Mouse (Mus musculus) cerebellum, postnatal 36 days (tissue): Measurements from ENCODE around the gene Chst10.

Source experiments
- DNase-seq, 2 experiments: peaks; one replicate each; pipeline ENCODE4 v3.0.0; 2021 to 2022; ENCODE audit warnings: mixed read lengths in 2 of 2

Gene Chst10

GRCm38 (mm10) chr1:38897431-38898248 is at the start of gene Chst10:
TSS of gene Chst10 (minus strand) at chr1:38898161.
- peak; percentile 86 for DNase-seq

GRCm38 (mm10) chr1:38939608-38940007 is 41.6 kb upstream of the Chst10 start:
- DNase-seq, result no peak

GRCm38 (mm10) chr1:38938849-38939248 is 40.9 kb upstream of the Chst10 start, which contains the start of gene Nms:
TSS of gene Nms (plus strand) at chr1:38939149.
- DNase-seq, result no peak

- DNase-seq, result peak; percentile 52 to 56
Observed at GRCm38 (mm10) chr1:38936780-38937179, 38.8 kb upstream of the Chst10 start.

GRCm38 (mm10) chr1:38934668-38935067 is 36.7 kb upstream of the Chst10 start:
- peak; percentile 40 to 52 for DNase-seq

GRCm38 (mm10) chr1:38930767-38931166 is 32.8 kb upstream of the Chst10 start:
- DNase-seq, result no peak

GRCm38 (mm10) chr1:38929468-38929867 is 31.5 kb upstream of the Chst10 start:
- DNase-seq, result no peak

GRCm38 (mm10) chr1:38928996-38929395 is 31.0 kb upstream of the Chst10 start:
- no peak for DNase-seq

GRCm38 (mm10) chr1:38903985-38904384 is 6.0 kb upstream of the Chst10 start:
- DNase-seq, result no peak

GRCm38 (mm10) chr1:38902571-38902970 is 4.6 kb upstream of the Chst10 start:
- no peak for DNase-seq

- no peak for DNase-seq
Observed at GRCm38 (mm10) chr1:38893081-38893480, 4.9 kb downstream of the Chst10 start.

- DNase-seq, result no peak
Observed at GRCm38 (mm10) chr1:38891444-38891843, 6.5 kb downstream of the Chst10 start.

- no peak for DNase-seq
Observed at GRCm38 (mm10) chr1:38888803-38889202, 9.2 kb downstream of the Chst10 start.

GRCm38 (mm10) chr1:38887011-38887410 is 10.9 kb downstream of the Chst10 start:
- DNase-seq, result no peak

GRCm38 (mm10) chr1:38886602-38887001 is 11.4 kb downstream of the Chst10 start:
- DNase-seq, result no peak

GRCm38 (mm10) chr1:38885956-38886355 is 12.0 kb downstream of the Chst10 start:
- DNase-seq, result no peak

GRCm38 (mm10) chr1:38883766-38884165 is 14.2 kb downstream of the Chst10 start:
- no peak for DNase-seq

GRCm38 (mm10) chr1:38882746-38883145 is 15.2 kb downstream of the Chst10 start:
- DNase-seq, result no peak

- DNase-seq, result no peak
Observed at GRCm38 (mm10) chr1:38881366-38881765, 16.6 kb downstream of the Chst10 start.

GRCm38 (mm10) chr1:38876671-38877382 is 21.1 kb downstream of the Chst10 start:
- peak in 1 of 2 experiments; percentile 29 for DNase-seq

GRCm38 (mm10) chr1:38873911-38874310 is 24.1 kb downstream of the Chst10 start:
- DNase-seq, result peak; percentile 57 to 59

- DNase-seq, result peak in 1 of 2 experiments; percentile 23
Observed at GRCm38 (mm10) chr1:38871834-38872233, 26.1 kb downstream of the Chst10 start.

- no peak for DNase-seq
Observed at GRCm38 (mm10) chr1:38869398-38870195, 28.4 kb downstream of the Chst10 start.
